Mouse (Mus musculus): ENCODE measurements at regions not wholly inside any gene's neighbourhood (a gene's known extent, or its start where the extent isn't known, plus 50 kb on each side); places are given as distances from the start of the nearest gene placed in this dataset.
A peak's percentile ranks its signal among the peaks of the same experiment; 100 is the strongest.

- no peaks in the 10 kb centered on the region for H3K9me3 ChIP-seq (ENCODE audit: control insufficient read depth, low read length)
- DNase-seq (ENCODE audit: low spot score): peak; percentile 72
- H3K27ac ChIP-seq (ENCODE audit: low read depth, low read length): no peak overlapping the region
- 64% methylated on average over 17 of the region's 17 CpGs for WGBS
- H3K4me3 ChIP-seq (ENCODE audit: low read depth, low read length): no peak overlapping the region
- H3K9ac ChIP-seq (ENCODE audit: low read length): no peak overlapping the region
- peaks cover 5% of the 10 kb centered on the region; the same call in 1 of the 2 replicates for H3K4me1 ChIP-seq (replicated peaks; ENCODE audit: control insufficient read depth, insufficient read depth, low read length)
- peak; percentile 79 for ATAC-seq (replicated peaks; ENCODE audit: low FRiP score)
- no peaks in the 10 kb centered on the region for H3K27me3 ChIP-seq (ENCODE audit: control insufficient read depth, insufficient read depth, low read length)
- H3K4me2 ChIP-seq (ENCODE audit: low read depth, low read length, severe bottlenecking): no peak overlapping the region
- no peaks in the 10 kb centered on the region for H3K36me3 ChIP-seq (ENCODE audit: control insufficient read depth, insufficient read depth, low read length)
Observed at GRCm38 (mm10) chr15:25284354-25285199, 129.0 kb downstream of the Basp1 start.

- H3K27me3 ChIP-seq (ENCODE audit: control insufficient read depth, insufficient read depth, low read length): no peaks in the 10 kb centered on the region
- H3K36me3 ChIP-seq (ENCODE audit: control insufficient read depth, insufficient read depth, low read length): no peaks in the 10 kb centered on the region
- WGBS: 93% methylated on average over 2 of the region's 2 CpGs
- H3K4me2 ChIP-seq (ENCODE audit: low read depth, low read length, severe bottlenecking): no peak overlapping the region
- no peak overlapping the region for H3K9ac ChIP-seq (ENCODE audit: low read length)
- no peak overlapping the region for H3K27ac ChIP-seq (ENCODE audit: low read depth, low read length)
- H3K4me3 ChIP-seq (ENCODE audit: low read depth, low read length): no peak overlapping the region
- no peak for ATAC-seq (replicated peaks; ENCODE audit: low FRiP score)
- no peak for DNase-seq (ENCODE audit: low spot score)
- peaks cover 5% of the 10 kb centered on the region; the same call in 1 of the 2 replicates for H3K4me1 ChIP-seq (replicated peaks; ENCODE audit: control insufficient read depth, insufficient read depth, low read length)
- H3K9me3 ChIP-seq (ENCODE audit: control insufficient read depth, low read length): no peaks in the 10 kb centered on the region
Observed at GRCm38 (mm10) chr15:25283713-25284112, 129.9 kb downstream of the Basp1 start.

GRCm38 (mm10) chr15:25282346-25282745 is 131.2 kb downstream of the Basp1 start:
- Histone ChIP-seq H3K9me3 (ENCODE audit: control insufficient read depth, low read length) (no peaks in the 10 kb centered on the region), H3K27ac (ENCODE audit: low read depth, low read length) (no peak overlapping the region), H3K4me2 (ENCODE audit: low read depth, low read length, severe bottlenecking) (no peak overlapping the region), H3K27me3 (ENCODE audit: control insufficient read depth, insufficient read depth, low read length) (no peaks in the 10 kb centered on the region), H3K4me1 (replicated peaks; ENCODE audit: control insufficient read depth, insufficient read depth, low read length) (peaks cover 7% of the 10 kb centered on the region; the same call in 1 of the 2 replicates), H3K9ac (ENCODE audit: low read length) (no peak overlapping the region), H3K36me3 (ENCODE audit: control insufficient read depth, insufficient read depth, low read length) (no peaks in the 10 kb centered on the region), H3K4me3 (ENCODE audit: low read depth, low read length) (no peak overlapping the region)
- WGBS: 93% methylated on average over 9 of the region's 9 CpGs
- ATAC-seq (replicated peaks; ENCODE audit: low FRiP score) (no peak), DNase-seq (ENCODE audit: low spot score) (no peak)

GRCm38 (mm10) chr15:25281942-25282341 is 131.6 kb downstream of the Basp1 start:
- no peak for DNase-seq (ENCODE audit: low spot score)
- Histone ChIP-seq H3K4me1 (replicated peaks; ENCODE audit: control insufficient read depth, insufficient read depth, low read length) (peaks cover 7% of the 10 kb centered on the region; the same call in 1 of the 2 replicates), H3K27ac (ENCODE audit: low read depth, low read length) (no peak overlapping the region), H3K4me2 (ENCODE audit: low read depth, low read length, severe bottlenecking) (no peak overlapping the region), H3K4me3 (ENCODE audit: low read depth, low read length) (no peak overlapping the region), H3K9ac (ENCODE audit: low read length) (no peak overlapping the region), H3K9me3 (ENCODE audit: control insufficient read depth, low read length) (no peaks in the 10 kb centered on the region), H3K27me3 (ENCODE audit: control insufficient read depth, insufficient read depth, low read length) (no peaks in the 10 kb centered on the region), H3K36me3 (ENCODE audit: control insufficient read depth, insufficient read depth, low read length) (no peaks in the 10 kb centered on the region)
- ATAC-seq (replicated peaks; ENCODE audit: low FRiP score): no peak

- no peak overlapping the region for H3K4me3 ChIP-seq (ENCODE audit: low read depth, low read length)
- no peak overlapping the region for H3K4me2 ChIP-seq (ENCODE audit: low read depth, low read length, severe bottlenecking)
- no peaks in the 10 kb centered on the region for H3K9me3 ChIP-seq (ENCODE audit: control insufficient read depth, low read length)
- H3K27me3 ChIP-seq (ENCODE audit: control insufficient read depth, insufficient read depth, low read length): no peaks in the 10 kb centered on the region
- peaks cover 2% of the 10 kb centered on the region; the same call in 1 of the 2 replicates for H3K4me1 ChIP-seq (replicated peaks; ENCODE audit: control insufficient read depth, insufficient read depth, low read length)
- 40% methylated on average over 6 of the region's 6 CpGs for WGBS
- H3K9ac ChIP-seq (ENCODE audit: low read length): no peak overlapping the region
- H3K27ac ChIP-seq (ENCODE audit: low read depth, low read length): peak overlapping the region; percentile 58; the same call in 1 of the 2 replicates
- peak; percentile 95 for ATAC-seq (replicated peaks; ENCODE audit: low FRiP score)
- no peaks in the 10 kb centered on the region for H3K36me3 ChIP-seq (ENCODE audit: control insufficient read depth, insufficient read depth, low read length)
- peak; percentile 58 for DNase-seq (ENCODE audit: low spot score)
Observed at GRCm38 (mm10) chr15:25278317-25279156, 135.0 kb downstream of the Basp1 start.

GRCm38 (mm10) chr15:25276227-25276626 is 137.3 kb downstream of the Basp1 start:
- H3K4me2 ChIP-seq (ENCODE audit: low read depth, low read length, severe bottlenecking): no peak overlapping the region
- H3K27me3 ChIP-seq (ENCODE audit: control insufficient read depth, insufficient read depth, low read length): no peaks in the 10 kb centered on the region
- H3K4me3 ChIP-seq (ENCODE audit: low read depth, low read length): no peak overlapping the region
- H3K9me3 ChIP-seq (ENCODE audit: control insufficient read depth, low read length): no peaks in the 10 kb centered on the region
- no peak overlapping the region for H3K27ac ChIP-seq (ENCODE audit: low read depth, low read length)
- no peak overlapping the region for H3K9ac ChIP-seq (ENCODE audit: low read length)
- DNase-seq (ENCODE audit: low spot score): no peak
- H3K4me1 ChIP-seq (replicated peaks; ENCODE audit: control insufficient read depth, insufficient read depth, low read length): peaks cover 2% of the 10 kb centered on the region; the same call in 1 of the 2 replicates
- H3K36me3 ChIP-seq (ENCODE audit: control insufficient read depth, insufficient read depth, low read length): no peaks in the 10 kb centered on the region
- ATAC-seq (replicated peaks; ENCODE audit: low FRiP score): no peak
- 45% methylated on average over 5 of the region's 5 CpGs for WGBS

GRCm38 (mm10) chr15:25271886-25272285 is 141.7 kb downstream of the Basp1 start:
- no peaks in the 10 kb centered on the region for H3K36me3 ChIP-seq (ENCODE audit: control insufficient read depth, insufficient read depth, low read length)
- H3K9ac ChIP-seq (ENCODE audit: low read length): no peak overlapping the region
- H3K4me2 ChIP-seq (ENCODE audit: low read depth, low read length, severe bottlenecking): no peak overlapping the region
- no peak for ATAC-seq (replicated peaks; ENCODE audit: low FRiP score)
- H3K27me3 ChIP-seq (ENCODE audit: control insufficient read depth, insufficient read depth, low read length): no peaks in the 10 kb centered on the region
- no peak for DNase-seq (ENCODE audit: low spot score)
- no peaks in the 10 kb centered on the region for H3K4me1 ChIP-seq (replicated peaks; ENCODE audit: control insufficient read depth, insufficient read depth, low read length)
- H3K4me3 ChIP-seq (ENCODE audit: low read depth, low read length): no peak overlapping the region
- 88% methylated on average over 5 of the region's 5 CpGs for WGBS
- H3K27ac ChIP-seq (ENCODE audit: low read depth, low read length): no peak overlapping the region
- H3K9me3 ChIP-seq (ENCODE audit: control insufficient read depth, low read length): no peaks in the 10 kb centered on the region

- Histone ChIP-seq H3K4me3 (ENCODE audit: low read depth, low read length) (no peak overlapping the region), H3K4me2 (ENCODE audit: low read depth, low read length, severe bottlenecking) (no peak overlapping the region), H3K27me3 (ENCODE audit: control insufficient read depth, insufficient read depth, low read length) (no peaks in the 10 kb centered on the region), H3K27ac (ENCODE audit: low read depth, low read length) (no peak overlapping the region), H3K9me3 (ENCODE audit: control insufficient read depth, low read length) (no peaks in the 10 kb centered on the region), H3K4me1 (replicated peaks; ENCODE audit: control insufficient read depth, insufficient read depth, low read length) (no peaks in the 10 kb centered on the region), H3K9ac (ENCODE audit: low read length) (no peak overlapping the region), H3K36me3 (ENCODE audit: control insufficient read depth, insufficient read depth, low read length) (no peaks in the 10 kb centered on the region)
- ATAC-seq (replicated peaks; ENCODE audit: low FRiP score): no peak
- DNase-seq (ENCODE audit: low spot score): no peak
- 91% methylated on average over 10 of the region's 10 CpGs for WGBS
Observed at GRCm38 (mm10) chr15:25270349-25270748, 143.2 kb downstream of the Basp1 start.

All from forebrain, embryonic 11.5 days (tissue).